Mouse (Mus musculus) forebrain, embryonic 15.5 days (tissue): ENCODE results near the gene Gm13290. TPM values are rescaled to one million over a fixed set of nuclear protein-coding genes. Genes with fewer than 3 reads are reported as not detected.

Source experiments
- polyA plus RNA-seq: library from polyadenylated mRNA; unstranded; fragments of >200 nt; fragmentation: Nextera tagmentation; extraction: Ambion mirVana; gene quantifications from 2 replicates; pipeline ENCODE4 v1.2.1, GENCODE M21; 2015

Gene Gm13290
- polyA plus RNA-seq, 1 experiment from 2014 or later = not detected

Other genes starting within 250 kb of the Gm13290 start
- not detected in 2 replicates for gene Ifna15, start 215.6 kb upstream of the Gm13290 start, polyA plus RNA-seq
- not detected in 2 replicates for gene Ifna14, start 202.0 kb upstream of the Gm13290 start, polyA plus RNA-seq
- not detected in 2 replicates for gene Ifna9, start 181.4 kb upstream of the Gm13290 start, polyA plus RNA-seq
- gene Ifna12, start 170.5 kb upstream of the Gm13290 start, polyA plus RNA-seq = not detected in 2 replicates
- not detected in 2 replicates for gene C87499, start 139.4 kb upstream of the Gm13290 start, polyA plus RNA-seq
- gene Ifna13, start 129.4 kb upstream of the Gm13290 start, polyA plus RNA-seq = not detected in 2 replicates
- not detected in 2 replicates for gene Ifna16, start 96.9 kb upstream of the Gm13290 start, polyA plus RNA-seq
- gene Ifna2, start 89.9 kb upstream of the Gm13290 start, polyA plus RNA-seq = not detected in 2 replicates
- not detected in 2 replicates for gene Ifnab, start 82.5 kb upstream of the Gm13290 start, polyA plus RNA-seq
- 1.6 and 2.3 TPM in 2 replicates for gene Gm26566, start 52.0 kb upstream of the Gm13290 start, polyA plus RNA-seq
- gene Klhl9, start 51.4 kb upstream of the Gm13290 start, polyA plus RNA-seq = 117 and 128 TPM in 2 replicates
- not detected in 2 replicates for gene Gm13271, start 19.0 kb upstream of the Gm13290 start, polyA plus RNA-seq
- 0.14 TPM in 1 of 2 replicates, not detected in the other for gene Gm13283, start 13.7 kb upstream of the Gm13290 start, polyA plus RNA-seq
- not detected in 2 replicates for gene Gm13289, start 3.1 kb downstream of the Gm13290 start, polyA plus RNA-seq
- gene Gm13272, start 6.0 kb downstream of the Gm13290 start, polyA plus RNA-seq = not detected in 2 replicates
- 0.20 TPM in 1 of 2 replicates, not detected in the other for gene Ifnz, start 8.3 kb downstream of the Gm13290 start, polyA plus RNA-seq
- gene Gm13276, start 11.9 kb downstream of the Gm13290 start, polyA plus RNA-seq = not detected in 2 replicates
- gene Gm13277, start 14.8 kb downstream of the Gm13290 start, polyA plus RNA-seq = not detected in 2 replicates
- gene Gm13278, start 17.7 kb downstream of the Gm13290 start, polyA plus RNA-seq = not detected in 2 replicates
- gene Gm13275, start 20.7 kb downstream of the Gm13290 start, polyA plus RNA-seq = not detected in 2 replicates
- not detected in 2 replicates for gene Gm13279, start 23.6 kb downstream of the Gm13290 start, polyA plus RNA-seq
- not detected in 2 replicates for gene Gm13285, start 25.8 kb downstream of the Gm13290 start, polyA plus RNA-seq
- not detected in 2 replicates for gene Gm13287, start 29.4 kb downstream of the Gm13290 start, polyA plus RNA-seq
- not detected in 2 replicates for gene Gm13288, start 31.7 kb downstream of the Gm13290 start, polyA plus RNA-seq
- not detected in 2 replicates for gene Ifna7, start 42.4 kb downstream of the Gm13290 start, polyA plus RNA-seq
- gene Ifna11, start 46.1 kb downstream of the Gm13290 start, polyA plus RNA-seq = not detected in 2 replicates
- not detected in 2 replicates for gene Ifna6, start 53.6 kb downstream of the Gm13290 start, polyA plus RNA-seq
- not detected in 2 replicates for gene Ifna5, start 61.7 kb downstream of the Gm13290 start, polyA plus RNA-seq
- gene Ifna4, start 68.0 kb downstream of the Gm13290 start, polyA plus RNA-seq = not detected in 2 replicates
- not detected in 2 replicates for gene Ifna1, start 76.3 kb downstream of the Gm13290 start, polyA plus RNA-seq
- gene Ifne, start 106.4 kb downstream of the Gm13290 start, polyA plus RNA-seq = not detected in 2 replicates